24 mouse cellular contexts compared by ENCODE assay signal in genomic region chr9:62377897-62378296, GRCm38 (mm10). TPM values are rescaled to one million over a fixed set of nuclear protein-coding genes. Genes with fewer than 3 reads are reported as not detected.
DNase-seq lines count a peak whose midpoint lies in the region; ATAC-seq and TF ChIP-seq lines count a peak whose summit lies in the region.
"Had no signal": no experiment of that assay in that cellular context is flagged by ENCODE, and none has a peak within 500 bp of the region (broad histone marks: within the 10 kb centered on the region; RNA-seq: fewer than 3 reads in every experiment).

No protein-coding gene starts in this region.

- H3K27ac ChIP-seq in layer of hippocampus, adult 2 months = peak overlapping the region; percentile 88
- H3K27ac ChIP-seq in heart, embryonic 12.5 days (ENCODE audit: poor library complexity, severe bottlenecking) = no peak overlapping the region
- H3K27ac ChIP-seq: embryonic facial prominence, embryonic 12.5 days; embryonic facial prominence, embryonic 15.5 days; gastrocnemius, adult 2 months; heart, embryonic 15.5 days; hindbrain, embryonic 10.5 days; hindbrain, embryonic 13.5 days had no signal

- ATAC-seq in heart, embryonic 12.5 days (ENCODE audit: insufficient number of reproducible peaks, low FRiP score) = no peak
- ATAC-seq: forebrain, embryonic 14.5 days; forebrain, postnatal 0 days; hindbrain, embryonic 16.5 days had no signal

- no peak for TF ChIP-seq CTCF in layer of hippocampus, adult 2 months (conservative IDR thresholded peaks at IDR 0.05)

- peaks cover 38% of the 10 kb centered on the region for H3K4me1 ChIP-seq in heart, embryonic 12.5 days (replicated peaks)
- H3K4me1 ChIP-seq: embryonic facial prominence, embryonic 12.5 days had no signal

- no peaks in the 10 kb centered on the region for H3K27me3 ChIP-seq in heart, embryonic 12.5 days (replicated peaks)
- H3K27me3 ChIP-seq: embryonic facial prominence, embryonic 12.5 days; embryonic facial prominence, embryonic 15.5 days; heart, embryonic 15.5 days; hindbrain, embryonic 13.5 days had no signal

- no peak overlapping the region for H3K4me2 ChIP-seq in heart, embryonic 12.5 days
- H3K4me2 ChIP-seq: embryonic facial prominence, embryonic 12.5 days; embryonic facial prominence, embryonic 15.5 days; heart, embryonic 11.5 days; heart, embryonic 15.5 days; hindbrain, embryonic 13.5 days had no signal

- H3K4me3 ChIP-seq in layer of hippocampus, adult 2 months = no peak overlapping the region
- H3K4me3 ChIP-seq in heart, embryonic 12.5 days = no peak overlapping the region
- H3K4me3 ChIP-seq: embryonic facial prominence, embryonic 12.5 days; embryonic facial prominence, embryonic 15.5 days; gastrocnemius, adult 2 months; heart, embryonic 15.5 days; hindbrain, embryonic 10.5 days; hindbrain, embryonic 13.5 days had no signal

- no peaks in the 10 kb centered on the region for H3K9me3 ChIP-seq in heart, embryonic 12.5 days (replicated peaks)
- H3K9me3 ChIP-seq: embryonic facial prominence, embryonic 12.5 days; embryonic facial prominence, embryonic 15.5 days; G1E; heart, embryonic 15.5 days; hindbrain, embryonic 10.5 days; hindbrain, embryonic 13.5 days had no signal

- WGBS in heart, embryonic 12.5 days = 90% methylated on average over 10 of the region's 10 CpGs

- DNase-seq in cerebellum, adult 9-11 months = peak; percentile 11
- no peak for DNase-seq in cerebellum, postnatal 10 days
- peak; percentile 58 to 59 for DNase-seq in layer of hippocampus, adult 2 months (ENCODE audit: low spot score in 2 of 2)
- DNase-seq in layer of hippocampus, adult 9-10 months (ENCODE audit: low spot score) = no peak
- DNase-seq in layer of hippocampus, adult 9-11 months = peak; percentile 84
- DNase-seq: adrenal gland, adult 2 months; adrenal gland, postnatal 14 days; cerebellum, adult 11-12 months; cerebellum, adult 8-10 months; forebrain, postnatal 0 days; gastrocnemius, adult 2 months; gastrocnemius, postnatal 14 days; heart, postnatal 10 days; heart, postnatal 36 days had no signal

- peaks cover 72% of the 10 kb centered on the region for H3K36me3 ChIP-seq in heart, embryonic 12.5 days

- no peak overlapping the region for H3K9ac ChIP-seq in heart, embryonic 12.5 days
- H3K9ac ChIP-seq: embryonic facial prominence, embryonic 12.5 days; embryonic facial prominence, embryonic 15.5 days; forebrain, postnatal 0 days; heart, embryonic 15.5 days; hindbrain, embryonic 13.5 days had no signal

RNA-seq across cellular contexts. Expression of gene Anp32a, which starts 36.8 kb away (rescaled TPM):
- total RNA-seq in layer of hippocampus, adult 2 months (2021) = 100 to 1,000 TPM; 350 to 351 TPM
- polyA plus RNA-seq in heart, embryonic 12.5 days (2016; fragmentation: Nextera tagmentation; extraction: Ambion mirVana) = 156 and 158 TPM in 2 replicates

Comparison
In these comparisons a context has a peak if more than half of its experiments do, and no peak if none do; other contexts are left out.
1. DNase-seq: peak in cerebellum, adult 9-11 months (single experiment), layer of hippocampus, adult 2 months (2 of 2) and layer of hippocampus, adult 9-11 months (single experiment); none in cerebellum, postnatal 10 days (0 of 2) and layer of hippocampus, adult 9-10 months (single experiment).